Mouse (Mus musculus): ENCODE measurements around the gene Loxl4. TPM values are rescaled to one million over a fixed set of nuclear protein-coding genes. Genes with fewer than 3 reads are reported as not detected.

Loxl4 gene
- total RNA-seq, 2 experiments from 2014 or later, result 0.26 to 0.32 TPM

DNA sequence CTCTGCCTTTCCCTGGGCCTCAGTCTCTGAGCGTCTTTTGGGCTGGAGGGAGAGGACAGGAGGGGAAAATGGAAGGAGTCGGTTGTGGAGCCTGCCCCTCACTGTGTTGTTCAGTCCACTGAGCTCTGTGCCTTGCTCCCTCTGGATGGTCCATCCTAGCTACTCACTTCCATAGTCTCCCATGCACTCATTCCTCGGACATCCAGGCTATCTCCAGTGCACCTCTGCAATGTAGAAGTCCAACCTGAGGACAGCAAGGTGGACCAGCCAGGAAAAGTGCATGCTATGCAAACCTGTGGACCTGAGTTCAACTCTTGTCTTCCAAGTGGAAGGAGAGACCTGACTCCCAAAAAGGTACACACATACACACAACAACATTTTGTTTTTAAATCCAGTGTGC, 12.0 kb downstream of the Loxl4 start:
- H3K4me3 ChIP-seq, result no peak overlapping the region
- no peak for TF ChIP-seq CTCF (conservative IDR thresholded peaks at IDR 0.05)
- no peak for DNase-seq (ENCODE audit: low spot score in 2 of 2)
- H3K27ac ChIP-seq, result no peak overlapping the region

DNA sequence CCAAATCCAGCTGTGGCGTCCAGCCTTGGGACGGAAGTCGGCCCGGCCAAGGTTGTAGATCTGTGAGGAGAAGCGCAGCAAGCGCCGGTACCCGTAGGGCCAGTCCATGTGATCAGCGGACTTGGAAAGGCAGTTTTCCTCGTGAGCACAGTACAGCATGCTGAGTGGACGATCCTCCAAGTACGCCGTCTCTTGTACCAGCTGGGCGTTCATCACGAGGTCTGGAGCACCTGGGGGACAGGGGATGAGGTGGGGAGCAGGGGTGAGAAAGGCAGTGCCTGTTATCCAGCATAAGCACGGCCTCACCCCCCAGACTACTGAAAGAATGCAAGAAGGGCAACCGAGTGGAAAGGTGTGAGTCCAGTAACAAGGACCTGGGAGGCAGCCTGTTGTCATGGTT, 12.7 kb downstream of the Loxl4 start:
- H3K27ac ChIP-seq, result no peak overlapping the region
- H3K4me3 ChIP-seq, result no peak overlapping the region
- no peak for DNase-seq (ENCODE audit: low spot score in 2 of 2)
- no peak for TF ChIP-seq CTCF (conservative IDR thresholded peaks at IDR 0.05)

- TF ChIP-seq CTCF (conservative IDR thresholded peaks at IDR 0.05), result no peak
Observed at GRCm38 (mm10) chr19:42597896-42598295, 14.7 kb downstream of the Loxl4 start.

DNA sequence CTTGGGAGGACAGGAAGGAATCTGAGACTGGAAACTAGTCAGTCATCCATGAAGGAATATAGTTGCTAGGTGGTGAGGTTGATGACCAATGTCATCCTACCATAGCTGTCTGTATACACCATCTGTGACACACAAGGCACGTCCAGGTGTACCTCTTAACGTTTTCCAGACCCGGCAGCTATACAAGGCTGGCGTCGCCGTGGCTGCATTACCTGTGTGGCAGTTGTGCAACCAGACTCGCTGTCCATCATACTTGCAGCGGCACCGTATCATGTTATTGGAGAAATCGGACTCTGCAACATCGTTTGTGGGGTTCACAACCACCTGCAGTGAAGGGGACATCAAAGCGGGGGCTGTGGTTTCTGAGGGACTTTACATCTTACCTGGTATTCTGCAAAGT, 15.3 kb downstream of the Loxl4 start:
- DNase-seq (ENCODE audit: low spot score in 2 of 2), result no peak
- Histone ChIP-seq H3K4me3 (no peak overlapping the region), H3K27ac (no peak overlapping the region)
- no peak for TF ChIP-seq CTCF (conservative IDR thresholded peaks at IDR 0.05)

More at GRCm38 (mm10) chr19:42597896-42598295, 14.7 kb downstream of the Loxl4 start:
- no peak for DNase-seq (ENCODE audit: low spot score in 2 of 2)
- no peak overlapping the region for H3K27ac ChIP-seq
- no peak overlapping the region for H3K4me3 ChIP-seq

DNA sequence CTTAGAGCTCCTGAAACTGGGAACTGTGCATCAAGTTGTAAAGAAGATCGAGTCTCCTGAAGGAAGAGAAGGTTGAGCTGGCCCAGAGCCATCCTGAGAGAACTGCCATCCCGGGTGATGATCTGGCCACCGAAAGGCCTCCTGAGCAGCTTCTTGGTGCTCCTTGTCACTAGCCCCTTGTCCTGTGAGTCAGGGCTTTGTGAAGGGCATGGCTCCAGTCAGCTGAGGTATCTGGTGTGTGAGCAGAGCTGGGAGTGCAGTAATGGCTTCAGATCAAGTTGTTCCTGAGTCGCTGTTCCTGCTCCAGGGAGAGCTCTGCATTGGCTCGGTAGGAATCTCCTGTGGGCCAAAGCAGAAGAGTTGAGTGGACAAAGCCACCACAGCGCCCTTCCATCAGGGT, 17.5 kb downstream of the Loxl4 start:
- DNase-seq (ENCODE audit: low spot score in 2 of 2), result no peak
- Histone ChIP-seq H3K27ac (no peak overlapping the region), H3K4me3 (no peak overlapping the region)
- no peak for TF ChIP-seq CTCF (conservative IDR thresholded peaks at IDR 0.05)

- TF ChIP-seq CTCF (conservative IDR thresholded peaks at IDR 0.05), result no peak
Observed at GRCm38 (mm10) chr19:42593456-42593855, 19.2 kb downstream of the Loxl4 start.

GRCm38 (mm10) chr19:42591534-42591933, 21.1 kb downstream of the Loxl4 start:
- no peak for TF ChIP-seq CTCF (conservative IDR thresholded peaks at IDR 0.05)
- no peak for DNase-seq (ENCODE audit: low spot score in 2 of 2)
- Histone ChIP-seq H3K27ac (no peak overlapping the region), H3K4me3 (no peak overlapping the region)

More at GRCm38 (mm10) chr19:42593456-42593855, 19.2 kb downstream of the Loxl4 start:
- Histone ChIP-seq H3K4me3 (no peak overlapping the region), H3K27ac (no peak overlapping the region)
- DNase-seq (ENCODE audit: low spot score in 2 of 2), result no peak

DNA sequence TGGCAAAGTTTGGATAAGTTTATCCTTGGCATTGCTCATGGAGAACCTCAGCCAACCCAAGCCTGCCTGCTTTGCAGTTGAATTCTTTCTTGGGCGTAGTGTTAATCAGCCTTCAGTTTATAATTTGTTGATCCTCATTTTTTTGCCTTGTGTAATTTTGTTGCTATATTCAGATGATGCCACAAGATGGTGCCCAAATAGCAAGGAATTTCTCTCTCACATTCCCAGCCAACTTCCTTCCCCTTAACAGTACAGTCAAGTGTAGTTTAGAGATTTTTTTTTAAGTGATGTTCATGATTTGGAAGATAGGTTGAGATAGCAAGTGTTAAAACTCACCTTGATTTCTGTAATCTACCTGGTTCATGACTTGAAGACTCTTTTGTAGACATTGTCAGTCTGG, 23.4 kb downstream of the Loxl4 start:
- no peak overlapping the region for H3K4me3 ChIP-seq
- peak; percentile 84 for TF ChIP-seq CTCF (conservative IDR thresholded peaks at IDR 0.05)
- no peak overlapping the region for H3K27ac ChIP-seq
- DNase-seq (ENCODE audit: low spot score in 2 of 2), result peak; percentile 24 to 42

- Histone ChIP-seq H3K27ac (no peak overlapping the region), H3K4me3 (no peak overlapping the region)
- no peak for DNase-seq (ENCODE audit: low spot score in 2 of 2)
- no peak for TF ChIP-seq CTCF (conservative IDR thresholded peaks at IDR 0.05)
Observed at GRCm38 (mm10) chr19:42587704-42588103, 24.9 kb downstream of the Loxl4 start.

GRCm38 (mm10) chr19:42584188-42584587, 28.4 kb downstream of the Loxl4 start:
- DNase-seq (ENCODE audit: low spot score in 2 of 2), result no peak
- no peak overlapping the region for H3K4me3 ChIP-seq
- TF ChIP-seq CTCF (conservative IDR thresholded peaks at IDR 0.05), result no peak
- H3K27ac ChIP-seq, result no peak overlapping the region

DNA sequence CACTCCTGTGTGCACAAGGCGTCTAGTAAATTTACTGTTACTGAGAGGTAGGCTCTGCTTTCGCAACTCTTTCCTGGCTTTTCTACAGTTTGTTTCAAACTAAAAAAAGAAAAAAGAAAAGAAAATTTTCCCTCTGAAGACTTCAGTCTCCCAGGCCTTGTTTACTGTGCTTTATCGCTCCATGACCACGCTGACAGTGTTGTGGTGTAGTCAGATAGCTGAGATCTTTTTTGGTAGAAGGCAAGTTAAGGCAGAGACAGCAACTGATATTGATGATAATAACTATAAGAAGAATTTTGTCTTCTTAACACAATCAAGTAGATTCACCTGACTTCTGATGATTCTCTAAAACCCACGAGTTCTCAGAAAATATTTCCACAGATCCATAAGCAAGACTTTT, 28.9 kb downstream of the Loxl4 start:
- no peak overlapping the region for H3K4me3 ChIP-seq
- DNase-seq (ENCODE audit: low spot score in 2 of 2), result no peak
- TF ChIP-seq CTCF (conservative IDR thresholded peaks at IDR 0.05), result no peak

GRCm38 (mm10) chr19:42582811-42583370, 29.7 kb downstream of the Loxl4 start:
- no peak for TF ChIP-seq CTCF (conservative IDR thresholded peaks at IDR 0.05)
- DNase-seq (ENCODE audit: low spot score in 2 of 2), result no peak
- H3K27ac ChIP-seq, result no peak overlapping the region
- H3K4me3 ChIP-seq, result no peak overlapping the region

More for the DNA sequence above, 28.9 kb downstream of the Loxl4 start:
- H3K27ac ChIP-seq, result no peak overlapping the region

DNA sequence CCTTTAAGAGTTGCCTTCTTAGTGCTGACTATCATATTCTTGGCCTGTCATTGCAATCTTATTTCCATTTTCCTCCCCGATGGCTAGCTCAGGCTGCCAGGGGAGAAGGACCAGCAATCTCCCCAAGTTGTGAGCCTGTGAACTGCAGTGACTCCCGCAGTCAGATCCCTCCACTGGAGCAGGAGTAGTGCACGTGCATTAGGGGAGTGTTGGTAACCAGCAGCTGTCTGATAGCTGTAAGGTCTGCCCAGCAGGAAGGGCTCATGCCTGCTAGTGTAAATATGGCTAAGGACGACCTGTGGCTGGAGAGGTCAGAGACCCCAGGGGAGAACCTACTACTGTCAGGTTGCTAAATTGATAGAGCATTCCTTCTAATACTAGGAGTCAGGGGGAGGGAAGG, 31.9 kb downstream of the Loxl4 start:
- no peak for DNase-seq (ENCODE audit: low spot score in 2 of 2)
- H3K27ac ChIP-seq, result no peak overlapping the region
- no peak for TF ChIP-seq CTCF (conservative IDR thresholded peaks at IDR 0.05)
- no peak overlapping the region for H3K4me3 ChIP-seq

GRCm38 (mm10) chr19:42578631-42579030, 34.0 kb downstream of the Loxl4 start:
- no peak for DNase-seq (ENCODE audit: low spot score in 2 of 2)
- no peak for TF ChIP-seq CTCF (conservative IDR thresholded peaks at IDR 0.05)
- H3K27ac ChIP-seq, result no peak overlapping the region
- no peak overlapping the region for H3K4me3 ChIP-seq

DNA sequence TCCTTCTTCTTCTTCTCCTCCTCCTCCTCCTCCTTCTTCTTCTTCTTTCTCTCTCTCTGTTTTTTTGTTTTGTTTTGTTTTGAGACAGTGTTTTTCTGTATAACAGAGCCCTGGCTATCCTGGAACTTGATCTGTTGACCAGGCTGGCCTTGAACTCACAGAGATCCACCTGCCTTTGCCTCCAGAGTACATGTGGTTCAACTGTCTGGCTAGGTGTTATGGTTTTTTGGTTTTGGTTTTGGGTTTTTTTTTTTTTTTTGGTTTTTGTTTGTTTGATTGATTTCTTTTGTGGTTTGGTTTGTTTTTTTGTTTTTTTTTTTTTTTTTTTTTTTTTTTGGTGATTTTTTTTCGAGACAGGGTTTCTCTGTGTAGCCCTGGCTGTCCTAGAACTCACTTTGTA, 35.8 kb downstream of the Loxl4 start:
- no peak overlapping the region for H3K4me3 ChIP-seq
- no peak for TF ChIP-seq CTCF (conservative IDR thresholded peaks at IDR 0.05)
- no peak overlapping the region for H3K27ac ChIP-seq
- no peak for DNase-seq (ENCODE audit: low spot score in 2 of 2)

Measured in layer of hippocampus, adult 2 months (tissue).